Mouse (Mus musculus) cerebellum, adult 2 months (tissue): Measurements from ENCODE around the gene Plppr1.

Experiments used
- CTCF ChIP-seq: fragments of 200-500 bp; IDR thresholded peaks from 2 replicates; pipeline ENCODE4 v1.5.1; 2011; ENCODE audit warnings: low read depth, mild to moderate bottlenecking, control low read depth, low read length, moderate library complexity, borderline replicate concordance; ENCODE audit not compliant: insufficient read depth
- POLR2A ChIP-seq: fragments of 200-500 bp; IDR thresholded peaks from 2 replicates; pipeline ENCODE4 v1.6.1; 2011; ENCODE audit warnings: low read length, control low read depth, borderline replicate concordance; ENCODE audit not compliant: insufficient read depth

GRCm38 (mm10) chr4:49016701-49017100 lies 42.4 kb upstream of the Plppr1 start:
- TF ChIP-seq POLR2A, result no peak
- no peak for TF ChIP-seq CTCF
